Mouse (Mus musculus) hindbrain, embryonic 14.5 days (tissue): Measurements from ENCODE around the gene Hpse2. TPM values are rescaled to one million over a fixed set of nuclear protein-coding genes. Genes with fewer than 3 reads are reported as not detected.

Experiments
- ATAC-seq: fragments of 200-750 bp; cut with Nextera tagmentation; 2 replicates; pipeline ENCODE4 v1.8.0; 2017; ENCODE audit warnings: moderate number of reproducible peaks, mild to moderate bottlenecking, moderate TSS enrichment, moderate library complexity; ENCODE audit not compliant: low FRiP score
- DNase-seq: peaks from one replicate; pipeline ENCODE4 v3.0.0-alpha.2; 2015; ENCODE audit warnings: low spot score
- H3K27ac ChIP-seq: fragments of 300-500 bp; sonication (generic); 2 replicates; pipeline ENCODE4 v1.5.1; 2014; ENCODE audit warnings: mild to moderate bottlenecking, moderate library complexity
- H3K27me3 ChIP-seq: fragments of 300-500 bp; sonication (generic); 2 replicates; pipeline ENCODE4 v1.6.1; 2014; ENCODE audit warnings: mild to moderate bottlenecking, low read length, mixed read lengths; ENCODE audit not compliant: control insufficient read depth, insufficient read depth
- H3K36me3 ChIP-seq: fragments of 300-500 bp; sonication (generic); replicated peaks from 2 replicates; pipeline ENCODE4 v1.6.1; 2014; ENCODE audit not compliant: control insufficient read depth, insufficient read depth
- H3K4me1 ChIP-seq: fragments of 300-500 bp; sonication (generic); replicated peaks from 2 replicates; pipeline ENCODE4 v1.6.1; 2014; ENCODE audit warnings: antibody characterized with exemption, low read length, mixed read lengths; ENCODE audit not compliant: control insufficient read depth, insufficient read depth
- H3K4me2 ChIP-seq: fragments of 300-500 bp; sonication (generic); replicated peaks from 2 replicates; pipeline ENCODE4 v1.6.1; 2014; ENCODE audit warnings: mild to moderate bottlenecking, moderate library complexity
- H3K4me3 ChIP-seq: fragments of 300-500 bp; sonication (generic); replicated peaks from 2 replicates; pipeline ENCODE4 v1.5.1; 2014; ENCODE audit warnings: mild to moderate bottlenecking, low read length
- H3K9ac ChIP-seq: fragments of 300-500 bp; sonication (generic); 2 replicates; pipeline ENCODE4 v1.6.1; 2014
- H3K9me3 ChIP-seq: fragments of 300-500 bp; sonication (generic); 2 replicates; pipeline ENCODE4 v1.6.1; 2016; ENCODE audit warnings: low read length; ENCODE audit not compliant: control insufficient read depth
- WGBS: fragments of 180-500 bp; shearing (Covaris S2); extraction: QIAGEN DNeasy Blood & Tissue Kit; methylation state at CpG from one replicate; pipeline ENCODE4 v1.1.7; 2014; 5-methylcytosine and 5-hydroxymethylcytosine counted together
- polyA plus RNA-seq: library from polyadenylated mRNA; unstranded; fragments of >200 nt; fragmentation: Nextera tagmentation; extraction: Ambion mirVana; gene quantifications from 2 replicates; pipeline ENCODE4 v1.2.1, GENCODE M21; 2014

Hpse2 gene
- polyA plus RNA-seq, 1 experiment from 2014 or later, result not detected

DNA sequence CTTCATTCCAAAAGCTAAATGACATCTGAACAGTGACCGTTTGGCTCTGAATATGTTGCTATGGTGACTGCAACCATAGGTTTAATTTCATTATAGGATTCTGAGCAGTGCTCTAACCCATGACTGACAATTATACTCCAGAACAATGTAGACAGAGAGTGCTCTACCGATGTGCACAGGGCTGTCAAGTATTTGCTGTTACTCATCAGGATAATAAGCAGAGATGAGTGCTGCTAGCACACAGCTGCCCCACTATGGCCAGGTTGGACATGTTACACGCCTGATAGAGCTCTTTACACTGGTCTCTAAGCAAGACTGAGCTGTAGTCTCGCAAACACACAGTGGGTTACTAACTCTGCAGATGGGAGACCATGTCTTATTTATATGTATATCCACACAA is 483.9 kb downstream of the Hpse2 start:
- H3K27me3 ChIP-seq, result no peaks in the 10 kb centered on the region

DNA sequence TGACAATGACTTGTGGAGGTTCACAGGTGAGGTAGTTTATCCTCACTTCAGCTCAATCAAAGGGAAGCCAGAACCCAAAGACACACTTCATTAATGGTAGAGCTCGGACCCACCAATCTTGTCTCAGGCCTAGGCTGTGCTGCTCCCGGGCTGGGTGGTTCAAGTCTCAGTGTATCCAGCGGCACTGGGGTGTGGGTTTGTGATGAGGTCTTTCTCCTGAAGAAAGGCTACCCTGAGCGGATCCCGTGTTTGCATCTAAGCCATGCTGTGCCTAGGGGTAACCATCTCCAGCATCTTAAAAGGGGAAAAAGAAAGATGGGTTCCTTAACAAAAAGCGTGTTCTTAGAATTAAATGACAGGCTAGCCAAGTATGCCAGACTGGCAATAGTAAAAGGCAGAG is 484.3 kb downstream of the Hpse2 start:
- Histone ChIP-seq H3K27ac (0 out of 2 replicates have a peak overlapping the region, but pooled peaks have one; percentile 15), H3K4me3 (no peak overlapping the region), H3K36me3 (no peaks in the 10 kb centered on the region), H3K4me1 (peaks cover 18% of the 10 kb centered on the region), H3K9ac (no peak overlapping the region), H3K27me3 (no peaks in the 10 kb centered on the region), H3K4me2 (no peak overlapping the region), H3K9me3 (no peaks in the 10 kb centered on the region)
- peak; percentile 27; the same call in 1 of the 2 replicates for ATAC-seq
- no peak for DNase-seq
- WGBS, result 35% methylated on average over 6 of the region's 6 CpGs

More for the DNA sequence above, 483.9 kb downstream of the Hpse2 start:
- 0 out of 2 replicates have a peak overlapping the region, but pooled peaks have one; percentile 15 for H3K27ac ChIP-seq
- peak; percentile 31 for DNase-seq
- no peaks in the 10 kb centered on the region for H3K36me3 ChIP-seq
- 18% methylated on average over 4 of the region's 4 CpGs for WGBS
- no peak overlapping the region for H3K9ac ChIP-seq
- peak; percentile 69 for ATAC-seq
- no peak overlapping the region for H3K4me2 ChIP-seq
- peaks cover 18% of the 10 kb centered on the region for H3K4me1 ChIP-seq
- no peak overlapping the region for H3K4me3 ChIP-seq
- no peaks in the 10 kb centered on the region for H3K9me3 ChIP-seq

DNA sequence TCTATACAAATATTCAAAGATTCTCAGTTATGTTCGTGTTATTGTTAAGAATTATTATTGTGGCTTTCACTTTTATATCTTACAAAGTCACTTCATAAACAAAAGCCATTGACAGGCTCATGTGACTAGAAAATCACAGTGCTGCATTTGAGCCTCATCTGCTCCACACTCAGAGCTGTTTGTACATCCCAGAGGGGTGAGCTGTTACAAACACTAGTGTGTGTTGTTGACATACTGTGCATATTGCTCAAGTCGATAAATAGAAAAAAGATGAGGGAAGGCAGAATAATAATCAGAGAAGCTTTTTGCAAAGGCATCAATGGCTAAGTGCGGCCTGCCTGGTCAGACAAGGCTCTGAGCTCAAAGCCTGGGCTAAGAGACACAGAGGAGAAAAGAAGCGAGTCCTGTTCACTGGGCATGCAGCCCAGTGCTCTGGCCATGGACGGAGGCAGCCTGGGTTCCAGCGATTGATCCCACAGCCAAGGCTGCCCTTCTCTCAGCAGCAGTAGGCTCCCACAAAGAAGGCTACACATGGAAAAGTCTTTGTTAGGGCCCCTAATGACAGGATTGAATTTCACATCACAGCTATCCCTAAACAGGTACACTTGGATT is 485.6 kb downstream of the Hpse2 start:
- Histone ChIP-seq H3K4me3 (no peak overlapping the region), H3K27ac (peak overlapping the region; percentile 41), H3K4me1 (peaks cover 18% of the 10 kb centered on the region), H3K36me3 (no peaks in the 10 kb centered on the region), H3K27me3 (no peaks in the 10 kb centered on the region), H3K9me3 (no peaks in the 10 kb centered on the region), H3K4me2 (no peak overlapping the region), H3K9ac (no peak overlapping the region)
- ATAC-seq (peak; percentile 55; the same call in 1 of the 2 replicates), DNase-seq (no peak)
- WGBS, result 48% methylated on average over 6 of the region's 6 CpGs

DNA sequence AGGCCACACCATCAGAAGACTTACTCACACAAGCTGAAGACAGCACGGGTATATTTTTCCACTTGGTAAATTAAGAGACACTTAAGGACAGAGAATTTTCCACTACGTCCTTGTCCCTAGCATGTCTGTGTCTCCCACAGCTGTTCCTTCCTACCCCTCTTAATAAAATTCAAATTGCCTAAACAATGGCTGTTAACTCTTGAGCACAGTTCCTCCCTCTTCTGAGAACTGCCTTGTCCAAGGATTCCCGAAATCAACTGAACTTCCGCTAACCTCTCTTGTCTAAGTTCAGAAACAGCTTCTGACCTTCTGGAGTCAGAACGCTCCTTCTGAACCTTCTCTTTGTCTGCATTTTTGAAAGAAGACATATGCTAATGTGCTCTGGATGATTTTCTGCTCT is 496.6 kb downstream of the Hpse2 start:
- Histone ChIP-seq H3K36me3 (no peaks in the 10 kb centered on the region), H3K4me3 (no peak overlapping the region), H3K27ac (no peak overlapping the region), H3K4me2 (no peak overlapping the region), H3K27me3 (no peaks in the 10 kb centered on the region), H3K9me3 (no peaks in the 10 kb centered on the region), H3K4me1 (no peaks in the 10 kb centered on the region), H3K9ac (no peak overlapping the region)
- DNase-seq (no peak), ATAC-seq (no peak)
- WGBS, result 36% methylated on average over 5 of the region's 5 CpGs

DNA sequence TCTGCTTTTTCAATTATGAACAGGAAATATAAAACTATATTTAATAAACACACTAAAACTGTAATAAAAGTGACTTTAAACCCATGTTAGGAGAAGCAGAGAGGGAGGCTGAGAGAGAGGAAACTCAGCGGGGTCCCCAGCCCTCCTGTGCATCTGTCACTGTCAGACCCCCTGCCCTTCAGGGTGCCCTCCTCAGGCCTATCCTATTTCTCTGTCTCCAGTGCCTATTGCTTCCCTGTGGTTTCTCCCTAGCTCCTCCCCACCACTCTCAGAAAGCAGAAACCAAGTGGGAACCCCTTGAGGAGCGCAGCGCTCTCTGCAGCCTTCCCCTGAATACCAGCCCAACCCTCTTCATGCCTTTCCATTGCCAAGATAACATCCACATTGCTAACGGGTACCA is 510.5 kb downstream of the Hpse2 start:
- Histone ChIP-seq H3K27ac (no peak overlapping the region), H3K9ac (no peak overlapping the region), H3K4me2 (no peak overlapping the region), H3K4me1 (no peaks in the 10 kb centered on the region), H3K36me3 (no peaks in the 10 kb centered on the region), H3K4me3 (no peak overlapping the region), H3K9me3 (no peaks in the 10 kb centered on the region), H3K27me3 (no peaks in the 10 kb centered on the region)
- DNase-seq, result no peak
- ATAC-seq, result no peak
- WGBS, result 59% methylated on average over 4 of the region's 4 CpGs

DNA sequence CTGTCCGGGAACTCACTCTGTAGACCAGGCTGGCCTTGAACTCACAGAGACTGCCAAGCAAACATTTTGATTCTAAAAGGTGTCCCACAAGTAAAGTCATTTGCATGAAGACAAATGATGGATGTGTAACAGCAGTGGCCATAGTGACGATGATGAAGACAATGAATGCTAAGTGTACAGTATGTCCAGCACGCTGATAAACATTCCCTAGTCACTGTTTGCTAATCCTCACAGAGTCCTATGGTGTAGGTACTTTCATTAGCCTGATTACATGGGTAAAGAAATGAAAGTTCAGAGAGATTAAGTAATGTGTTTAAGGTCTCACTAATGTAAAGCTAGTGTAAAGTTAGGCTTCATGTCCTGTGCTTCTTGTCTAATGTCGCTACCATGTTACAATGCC is 511.6 kb downstream of the Hpse2 start:
- H3K4me3 ChIP-seq, result no peak overlapping the region
- no peaks in the 10 kb centered on the region for H3K4me1 ChIP-seq
- ATAC-seq (no peak), DNase-seq (no peak)
- no peaks in the 10 kb centered on the region for H3K36me3 ChIP-seq
- H3K27me3 ChIP-seq, result no peaks in the 10 kb centered on the region
- WGBS, result 58% methylated on average over 4 of the region's 4 CpGs
- no peak overlapping the region for H3K9ac ChIP-seq
- H3K27ac ChIP-seq, result no peak overlapping the region
- H3K9me3 ChIP-seq, result no peaks in the 10 kb centered on the region
- no peak overlapping the region for H3K4me2 ChIP-seq

DNA sequence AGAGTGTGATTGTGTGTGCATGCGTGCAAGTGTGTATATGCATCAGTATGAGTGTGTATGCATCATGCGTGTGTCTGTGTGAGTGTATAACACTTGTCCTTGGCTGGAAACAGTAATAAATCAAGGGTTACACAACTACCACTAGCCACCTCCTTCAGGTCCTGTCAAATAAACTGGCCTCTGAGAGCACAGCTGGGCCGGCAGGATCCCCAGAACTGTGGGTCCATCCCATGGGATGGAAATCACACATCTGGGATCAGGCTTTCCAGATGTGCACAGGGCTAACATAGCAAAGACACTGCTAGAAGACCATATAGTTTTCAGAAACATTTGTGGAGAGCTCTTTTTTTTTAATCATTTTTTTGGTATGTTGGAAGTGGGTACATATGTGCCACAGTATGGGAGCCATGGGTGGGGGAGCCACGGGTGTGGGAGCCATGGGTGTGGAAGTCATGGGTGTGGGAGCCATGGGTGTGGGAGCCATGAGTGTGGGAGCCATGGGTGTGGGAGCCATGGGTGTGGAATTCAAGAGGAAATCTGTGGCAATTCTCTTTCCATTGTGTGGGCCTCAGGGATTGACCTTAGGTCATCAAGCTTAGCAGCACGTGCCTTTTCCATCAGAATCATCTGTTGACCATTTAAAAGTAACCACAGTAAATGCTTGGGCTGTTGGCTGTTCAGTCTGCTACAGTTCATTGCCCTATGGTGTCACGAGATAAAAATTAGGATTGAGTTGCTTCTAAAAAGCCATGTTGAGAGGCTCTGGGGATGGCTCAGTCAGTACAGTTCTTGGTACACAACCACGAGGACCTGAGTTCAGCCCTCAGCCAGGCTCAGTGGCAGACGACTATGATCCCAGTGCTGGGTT is 518.3 kb downstream of the Hpse2 start:
- no peak overlapping the region for H3K4me3 ChIP-seq
- H3K36me3 ChIP-seq, result no peaks in the 10 kb centered on the region
- no peak for DNase-seq
- H3K4me1 ChIP-seq, result no peaks in the 10 kb centered on the region
- no peak for ATAC-seq
- H3K4me2 ChIP-seq, result no peak overlapping the region
- no peaks in the 10 kb centered on the region for H3K9me3 ChIP-seq
- H3K27ac ChIP-seq, result no peak overlapping the region
- no peaks in the 10 kb centered on the region for H3K27me3 ChIP-seq
- 84% methylated on average over 8 of the region's 8 CpGs for WGBS
- no peak overlapping the region for H3K9ac ChIP-seq

DNA sequence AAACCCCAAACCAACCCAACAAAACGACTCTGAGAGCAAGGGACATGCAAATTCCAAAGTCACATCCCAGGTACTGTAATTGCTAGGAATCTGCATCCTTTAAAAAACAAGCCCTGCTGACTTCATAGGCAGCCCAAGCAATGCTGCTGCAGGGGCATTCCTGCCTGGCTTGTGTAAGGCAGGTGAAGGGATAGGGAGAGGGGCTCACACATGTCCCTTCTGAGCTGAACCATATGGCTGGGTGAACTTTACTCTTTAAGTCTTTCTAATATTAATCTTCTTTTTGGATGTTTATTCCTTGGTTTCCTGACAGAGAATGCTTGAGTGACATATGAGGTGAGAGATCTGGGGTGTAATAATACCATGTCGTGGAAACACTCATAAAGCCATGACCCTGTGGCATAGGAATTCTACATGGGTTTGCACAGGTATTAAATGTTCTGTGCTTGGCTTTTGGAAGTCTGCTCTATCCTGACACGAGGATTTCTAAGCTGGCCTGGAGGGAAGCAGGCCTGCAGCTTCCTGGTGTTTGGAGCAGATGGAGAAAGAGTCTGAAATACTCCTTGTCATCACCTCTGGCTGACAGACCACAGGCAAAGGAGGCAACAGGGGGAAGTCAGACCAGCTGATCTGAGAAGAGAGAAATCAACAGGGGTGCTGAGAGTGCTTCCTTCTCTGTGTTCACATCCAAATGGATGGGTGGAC is 519.0 kb downstream of the Hpse2 start:
- Histone ChIP-seq H3K36me3 (no peaks in the 10 kb centered on the region), H3K4me3 (no peak overlapping the region), H3K27me3 (no peaks in the 10 kb centered on the region), H3K4me2 (no peak overlapping the region), H3K9ac (no peak overlapping the region), H3K9me3 (no peaks in the 10 kb centered on the region), H3K4me1 (no peaks in the 10 kb centered on the region), H3K27ac (no peak overlapping the region)
- WGBS, result 69% methylated on average over 3 of the region's 3 CpGs
- no peak for ATAC-seq
- no peak for DNase-seq

DNA sequence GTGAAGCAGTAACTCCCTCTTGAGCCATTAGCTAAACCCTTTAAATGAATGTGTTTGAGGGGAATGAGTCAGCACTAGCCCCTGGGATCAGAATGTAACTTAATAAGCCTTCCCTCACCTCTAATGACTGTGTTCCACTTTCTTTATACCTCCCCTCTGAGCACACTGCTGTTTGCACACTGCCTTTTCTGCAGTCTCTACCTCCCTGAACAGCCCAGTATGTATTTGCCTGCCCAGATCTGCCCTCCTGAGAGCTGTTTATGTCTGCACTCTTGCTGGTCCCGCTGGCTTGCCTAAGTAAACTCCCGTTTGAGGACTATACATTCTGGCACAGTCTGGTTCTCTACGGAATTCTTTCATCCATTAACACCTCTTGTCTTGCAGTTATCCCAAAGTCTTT is 525.1 kb downstream of the Hpse2 start:
- Histone ChIP-seq H3K9me3 (no peaks in the 10 kb centered on the region), H3K27me3 (no peaks in the 10 kb centered on the region), H3K9ac (no peak overlapping the region), H3K4me1 (no peaks in the 10 kb centered on the region), H3K4me3 (no peak overlapping the region), H3K4me2 (no peak overlapping the region), H3K27ac (no peak overlapping the region), H3K36me3 (no peaks in the 10 kb centered on the region)
- ATAC-seq (no peak), DNase-seq (no peak)
- WGBS, result 70% methylated on average over 3 of the region's 3 CpGs
